Mouse (Mus musculus) 3T3-L1 (cell line): ENCODE measurements around the gene Rmi2.

ENCODE experiments used
- DNase-seq: peaks from one replicate; pipeline ENCODE4 v3.0.0-alpha.2; 2015; ENCODE audit warnings: low read depth, low spot score

Rmi2 gene

GRCm38 (mm10) chr16:10925591-10926180 is 90.8 kb downstream of the Rmi2 start:
- no peak for DNase-seq

GRCm38 (mm10) chr16:10927026-10927425 is 92.2 kb downstream of the Rmi2 start:
- DNase-seq, result no peak

DNA sequence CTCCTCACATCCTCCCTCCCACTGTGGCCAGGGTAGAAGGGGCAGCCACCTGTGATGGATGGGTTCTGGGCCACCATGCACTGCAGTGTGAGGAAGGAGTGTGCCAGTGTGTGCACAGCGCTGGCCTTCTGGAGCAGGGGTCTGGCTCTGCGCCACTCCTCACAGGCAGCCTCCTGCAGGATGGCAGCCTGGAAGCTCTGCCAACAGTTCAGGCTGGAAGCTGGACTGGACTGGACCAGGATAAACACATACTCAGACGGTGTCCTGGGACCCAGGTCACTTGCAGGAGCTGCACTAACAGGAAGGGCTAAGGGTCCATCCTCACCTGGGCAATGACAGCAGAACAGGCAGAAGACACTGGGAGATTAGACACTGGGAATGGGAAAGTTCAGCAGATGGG is 98.5 kb downstream of the Rmi2 start:
- no peak for DNase-seq

DNA sequence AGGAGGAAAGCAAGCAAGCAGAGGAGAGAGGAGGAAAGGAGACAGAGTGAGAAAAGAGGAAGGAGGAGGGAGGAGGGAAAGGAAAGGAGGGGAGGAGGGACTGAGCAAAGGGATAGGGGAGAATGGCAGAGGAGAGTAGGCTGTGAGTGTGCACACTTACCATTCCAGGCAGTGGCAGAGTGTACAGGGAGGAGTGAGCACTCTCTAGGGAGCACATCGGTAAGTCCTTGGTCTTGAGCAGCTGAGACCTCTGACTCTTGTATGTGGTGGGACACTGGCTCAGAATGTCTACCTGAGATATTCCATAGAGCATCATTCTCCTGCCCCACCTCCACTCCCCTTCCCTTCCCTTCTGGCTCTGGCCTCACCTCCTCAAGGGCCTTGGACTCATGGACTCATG is 99.2 kb downstream of the Rmi2 start:
- DNase-seq, result no peak

DNA sequence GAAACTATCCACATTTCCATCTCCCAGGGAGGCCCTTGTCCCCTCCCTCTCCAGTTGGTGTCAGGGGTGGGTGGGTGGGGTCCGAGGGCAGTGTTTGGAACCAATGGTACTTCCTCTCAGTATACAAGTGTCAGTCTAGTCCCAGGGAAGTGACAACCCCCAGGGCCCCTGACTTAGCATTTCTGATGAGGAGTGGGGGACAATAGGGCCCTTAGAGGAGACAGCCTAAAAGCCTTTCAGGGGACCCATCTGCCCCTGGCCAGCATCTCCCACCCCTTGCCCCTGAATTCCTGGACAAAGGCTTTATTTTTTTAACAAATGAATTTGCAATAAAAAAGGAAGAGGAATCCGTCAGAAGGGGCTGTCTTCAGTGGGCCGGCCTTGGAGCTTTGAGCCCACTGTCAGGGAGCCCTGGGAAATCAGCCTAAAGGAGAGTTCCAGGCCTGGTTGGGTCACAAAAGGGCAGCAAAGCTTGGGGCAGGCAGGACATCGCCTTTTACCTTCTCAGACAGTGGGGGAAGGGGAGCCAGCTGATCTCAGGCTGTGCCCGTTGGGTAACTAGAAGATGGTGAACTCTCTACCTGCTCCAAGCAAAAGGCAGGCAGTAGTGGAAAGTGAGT is 102.0 kb downstream of the Rmi2 start:
- DNase-seq, result no peak

GRCm38 (mm10) chr16:10937497-10937896 is 102.6 kb downstream of the Rmi2 start:
- no peak for DNase-seq

DNA sequence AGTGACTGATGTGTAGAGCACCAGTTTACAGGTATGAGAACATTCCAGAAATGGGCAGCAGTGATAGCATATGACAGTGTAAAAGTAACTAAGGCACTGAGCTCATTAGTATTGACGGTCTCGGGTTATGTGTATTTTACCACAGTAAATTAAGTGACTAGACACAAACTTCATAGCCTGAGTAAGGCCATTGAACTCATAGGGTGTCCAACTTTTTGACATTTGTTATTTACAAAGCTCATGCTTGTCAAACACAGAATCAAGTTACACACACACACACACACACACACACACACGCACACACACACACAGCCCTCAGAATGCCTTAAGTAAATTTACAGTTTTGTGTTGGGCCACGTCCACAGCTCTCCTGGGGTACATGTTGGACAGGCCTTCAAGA is 105.1 kb downstream of the Rmi2 start:
- DNase-seq, result no peak

DNA sequence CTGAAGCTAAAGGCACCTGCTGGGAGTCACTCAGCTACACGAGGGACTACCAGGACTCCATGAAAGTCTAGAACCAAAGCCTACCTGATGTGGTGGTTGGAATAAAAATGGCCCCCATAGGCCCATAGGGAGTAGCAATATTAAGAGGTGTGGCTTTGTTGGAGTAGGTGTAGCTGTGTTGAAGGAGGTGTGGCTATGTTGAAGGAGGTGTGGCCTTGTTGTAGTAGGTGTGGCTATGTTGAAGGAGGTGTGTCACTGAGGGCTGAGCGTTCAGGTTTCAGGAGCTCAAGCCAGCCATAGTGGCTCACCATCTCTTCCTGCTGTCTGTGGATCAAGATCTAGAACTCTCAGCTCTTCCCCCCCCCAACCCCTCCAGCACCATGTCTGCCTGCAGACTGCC is 105.8 kb downstream of the Rmi2 start:
- DNase-seq, result no peak
